Mouse (Mus musculus) adrenal gland, adult 18-20 months (tissue): ENCODE results near the gene Nrf1. TPM values are rescaled to one million over a fixed set of nuclear protein-coding genes. Genes with fewer than 3 reads are reported as not detected.

Experiments used
- DNase-seq, 2 experiments: peaks; one replicate each; pipeline ENCODE4 v3.0.0; 2021 to 2022; ENCODE audit warnings: low spot score in 2 of 2
- long read RNA-seq, 2 experiments: library from polyadenylated mRNA; stranded (forward); transcript quantifications; one replicate each; pipeline ENCODE4 v2.0.0; 2021
- total RNA-seq, 2 experiments: library from RNA; stranded (reverse); gene quantifications; 1 replicate in 1 of 2; 2 replicates in 1 of 2; pipeline ENCODE4 v1.2.3; 2021

Nrf1 gene
- total RNA-seq = 10 to 100 TPM; 17.1 to 21.3 TPM
- long read RNA-seq, experiment 1, transcript Nrf1-210 (12 exons, 3,295 nt) = major isoform, 6 of 20 reads
- long read RNA-seq, experiment 1, partial matches to known transcripts = 2 of 20 reads
- long read RNA-seq, experiment 1, other reads (novel, unspliced or antisense) = 7 of 20 reads
- long read RNA-seq, experiment 2, transcript Nrf1-210 (12 exons, 3,295 nt) = major isoform, 10 of 50 reads
- long read RNA-seq, experiment 2, transcript Nrf1-211 (12 exons, 3,584 nt) = minor isoform, 8 of 50 reads
- long read RNA-seq, experiment 2, partial matches to known transcripts = 6 of 50 reads
- long read RNA-seq, experiment 2, other reads (novel, unspliced or antisense) = 22 of 50 reads

- DNase-seq = peak; percentile 92 to 95
These were observed at the start of gene Nrf1 for GRCm38 (mm10) chr6:30047271-30048162. Nrf1 (plus strand) TSS chr6:30047988.

GRCm38 (mm10) chr6:29998140-29998539, 49.6 kb upstream of the Nrf1 start:
- no peak for DNase-seq

- DNase-seq = no peak
These were observed 49.0 kb upstream of the Nrf1 start for GRCm38 (mm10) chr6:29998771-29999170.

GRCm38 (mm10) chr6:30002628-30003027, 45.2 kb upstream of the Nrf1 start:
- no peak for DNase-seq

GRCm38 (mm10) chr6:30005851-30006250, 41.9 kb upstream of the Nrf1 start:
- DNase-seq = no peak

GRCm38 (mm10) chr6:30009204-30009603, 38.6 kb upstream of the Nrf1 start:
- no peak for DNase-seq

GRCm38 (mm10) chr6:30013520-30013919, 34.3 kb upstream of the Nrf1 start:
- no peak for DNase-seq

GRCm38 (mm10) chr6:30014187-30014864, 33.5 kb upstream of the Nrf1 start:
- DNase-seq = no peak

- no peak for DNase-seq
These were observed 26.5 kb upstream of the Nrf1 start for GRCm38 (mm10) chr6:30021241-30021640.

- peak in 1 of 2 experiments; percentile 27 for DNase-seq
These were observed 26.1 kb upstream of the Nrf1 start for GRCm38 (mm10) chr6:30021656-30022055.

GRCm38 (mm10) chr6:30026799-30027198, 21.0 kb upstream of the Nrf1 start:
- peak in 1 of 2 experiments; percentile 21 for DNase-seq

GRCm38 (mm10) chr6:30028358-30028757, 19.4 kb upstream of the Nrf1 start:
- no peak for DNase-seq

GRCm38 (mm10) chr6:30035112-30035511, 12.7 kb upstream of the Nrf1 start:
- DNase-seq = no peak

- no peak for DNase-seq
These were observed 6.3 kb upstream of the Nrf1 start for GRCm38 (mm10) chr6:30041498-30041897.

GRCm38 (mm10) chr6:30042483-30042882, 5.3 kb upstream of the Nrf1 start:
- DNase-seq = no peak

- no peak for DNase-seq
These were observed 344 bp downstream of the Nrf1 start for GRCm38 (mm10) chr6:30048163-30048500.

- peak; percentile 61 to 65 for DNase-seq
These were observed 939 bp downstream of the Nrf1 start for GRCm38 (mm10) chr6:30048501-30049353.

- no peak for DNase-seq
These were observed 5.3 kb downstream of the Nrf1 start for GRCm38 (mm10) chr6:30053116-30053515.

GRCm38 (mm10) chr6:30062544-30062943, 14.8 kb downstream of the Nrf1 start:
- DNase-seq = no peak

- DNase-seq = no peak
These were observed 17.6 kb downstream of the Nrf1 start for GRCm38 (mm10) chr6:30065369-30065768.

- DNase-seq = no peak
These were observed 19.0 kb downstream of the Nrf1 start for GRCm38 (mm10) chr6:30066746-30067145.
